Mouse (Mus musculus): ENCODE results near the gene 2810006K23Rik. TPM values are rescaled to one million over a fixed set of nuclear protein-coding genes. Genes with fewer than 3 reads are reported as not detected.
"Not testable (repeated sequence)": the region's sequence is repeated elsewhere in the genome, so short reads cannot be mapped to it uniquely, and the experiment has no call there.

2810006K23Rik gene
- polyA plus RNA-seq, 1 experiment from 2014 or later: 30.2 TPM

DNA sequence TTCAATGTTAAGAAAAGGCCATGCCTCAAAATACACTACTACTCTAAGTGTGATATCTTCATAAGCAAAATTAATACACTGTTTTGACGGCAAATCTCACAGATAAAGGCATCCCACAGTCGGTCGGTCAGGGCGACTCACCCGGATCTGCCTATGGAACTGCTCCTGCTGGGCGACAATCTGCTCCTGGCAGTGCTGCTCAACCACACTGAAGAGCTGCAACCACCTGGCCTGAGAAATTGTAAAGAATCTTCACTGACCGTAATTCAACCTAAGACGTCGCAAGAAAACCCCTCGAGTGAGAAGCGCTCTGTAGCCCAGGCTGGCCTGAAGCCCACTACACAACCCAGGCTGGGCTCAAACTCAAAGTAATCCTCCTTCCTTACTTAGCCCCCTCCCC, 11.9 kb upstream of the 2810006K23Rik start:
- Histone ChIP-seq H3K9me3 (replicated peaks) (peaks cover 10% of the 10 kb centered on the region), H3K4me1 (no peaks in the 10 kb centered on the region), H3K36me3 (peaks cover 99% of the 10 kb centered on the region), H3K27ac (replicated peaks) (no peak overlapping the region), H3K27me3 (ENCODE audit: low read depth, poor library complexity, severe bottlenecking) (no peaks in the 10 kb centered on the region; the same call in 1 of the 2 replicates), H3K4me3 (no peak overlapping the region)
- no peak for DNase-seq (ENCODE audit: low spot score)
- 94% methylated on average over 11 of the region's 11 CpGs for WGBS

- 94% methylated on average over 7 of the region's 7 CpGs for WGBS
- Histone ChIP-seq H3K9me3 (replicated peaks) (peaks cover 2% of the 10 kb centered on the region), H3K27ac (replicated peaks) (no peak overlapping the region), H3K36me3 (peaks cover 99% of the 10 kb centered on the region), H3K4me1 (no peaks in the 10 kb centered on the region), H3K4me3 (no peak overlapping the region), H3K27me3 (ENCODE audit: low read depth, poor library complexity, severe bottlenecking) (no peaks in the 10 kb centered on the region)
- DNase-seq (ENCODE audit: low spot score): no peak
These were observed 10.2 kb upstream of the 2810006K23Rik start for GRCm38 (mm10) chr5:124317648-124318047.

DNA sequence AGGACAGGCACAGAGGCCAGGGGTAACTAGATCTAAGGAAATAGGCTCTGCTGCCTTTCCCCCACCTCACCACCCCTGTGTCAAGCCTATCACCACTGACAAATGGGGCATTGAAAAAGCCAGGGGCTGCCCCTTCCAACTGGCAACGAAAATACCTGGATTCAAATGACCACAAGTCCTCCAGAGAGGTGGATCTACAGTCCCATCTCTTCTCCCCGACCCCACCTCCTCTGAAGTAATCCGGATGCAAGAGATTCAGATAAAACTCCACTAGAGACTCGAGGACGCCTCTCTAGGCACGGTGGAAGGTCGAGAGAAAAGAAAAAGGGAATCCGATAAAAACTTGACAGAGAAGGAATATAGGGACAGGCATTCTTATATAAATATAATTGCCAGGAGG, 1.1 kb upstream of the 2810006K23Rik start:
- H3K4me3 ChIP-seq: peak overlapping the region; percentile 64
- H3K27ac ChIP-seq (replicated peaks): peak overlapping the region; percentile 95
- no peaks in the 10 kb centered on the region for H3K9me3 ChIP-seq (replicated peaks)
- no peak for DNase-seq (ENCODE audit: low spot score)
- peaks cover 30% of the 10 kb centered on the region for H3K36me3 ChIP-seq
- H3K27me3 ChIP-seq (ENCODE audit: low read depth, poor library complexity, severe bottlenecking): no peaks in the 10 kb centered on the region
- WGBS: 4% methylated on average over 8 of the region's 8 CpGs
- H3K4me1 ChIP-seq: peaks cover 21% of the 10 kb centered on the region

- H3K36me3 ChIP-seq: peaks cover 1% of the 10 kb centered on the region
- no peaks in the 10 kb centered on the region for H3K27me3 ChIP-seq (ENCODE audit: low read depth, poor library complexity, severe bottlenecking)
- peaks cover 35% of the 10 kb centered on the region for H3K4me1 ChIP-seq
- H3K4me3 ChIP-seq: no peak overlapping the region
- WGBS: 89% methylated on average over 6 of the region's 6 CpGs
- H3K9me3 ChIP-seq (replicated peaks): no peaks in the 10 kb centered on the region
- H3K27ac ChIP-seq (replicated peaks): no peak overlapping the region
- DNase-seq (ENCODE audit: low spot score): no peak
These were observed 2.2 kb downstream of the 2810006K23Rik start for GRCm38 (mm10) chr5:124330086-124330485.

DNA sequence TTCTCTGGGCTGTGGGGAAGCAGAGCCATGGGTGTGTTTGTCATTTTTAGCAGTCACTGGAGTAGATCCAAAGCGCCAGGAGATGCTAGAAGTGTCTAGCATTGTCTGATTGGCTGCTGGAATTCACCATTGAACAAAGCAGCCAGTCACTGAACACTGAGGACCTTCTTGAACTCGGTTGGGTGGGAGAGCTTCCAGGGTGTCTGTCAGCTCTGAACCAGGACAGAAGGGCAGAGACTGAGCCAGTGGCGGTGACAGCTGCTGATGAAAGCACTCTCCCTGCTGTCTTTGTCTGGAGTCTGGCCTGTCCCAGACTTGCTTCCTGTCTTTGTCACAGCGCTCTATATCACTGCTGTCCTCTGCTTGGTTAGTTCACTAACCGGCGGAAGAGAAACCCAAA, 6.5 kb downstream of the 2810006K23Rik start:
- DNase-seq (ENCODE audit: low spot score): peak; percentile 38
- Histone ChIP-seq H3K9me3 (replicated peaks) (no peaks in the 10 kb centered on the region), H3K4me3 (0 out of 2 replicates have a peak overlapping the region, but pooled peaks have one; percentile 1), H3K27ac (replicated peaks) (peak overlapping the region; percentile 67), H3K36me3 (peaks cover 10% of the 10 kb centered on the region), H3K4me1 (peaks cover 27% of the 10 kb centered on the region), H3K27me3 (ENCODE audit: low read depth, poor library complexity, severe bottlenecking) (no peaks in the 10 kb centered on the region)
- 59% methylated on average over 6 of the region's 6 CpGs for WGBS

DNA sequence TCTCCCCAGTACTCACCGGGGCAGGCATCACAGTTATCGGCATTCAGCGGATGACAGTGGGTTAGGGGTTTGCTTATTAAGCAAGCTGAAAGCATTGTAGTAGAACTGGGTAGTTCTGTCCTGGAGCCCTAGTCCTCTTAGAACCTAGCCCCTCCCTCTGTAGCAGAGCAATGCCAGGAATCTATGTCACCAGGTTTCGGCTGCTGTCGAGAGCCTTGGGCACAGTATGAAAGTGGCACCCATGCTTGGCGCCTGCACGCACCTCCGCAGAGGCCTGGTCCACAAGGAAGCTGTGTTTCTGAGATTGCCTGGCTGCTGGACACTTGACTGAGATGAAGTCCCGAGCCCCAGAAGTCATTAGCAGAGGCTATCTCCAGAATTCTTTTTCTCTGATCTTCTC, 9.2 kb downstream of the 2810006K23Rik start:
- no peak for DNase-seq (ENCODE audit: low spot score)
- H3K27ac ChIP-seq (replicated peaks): peak overlapping the region; percentile 28; the same call in 1 of the 2 replicates
- no peaks in the 10 kb centered on the region for H3K27me3 ChIP-seq (ENCODE audit: low read depth, poor library complexity, severe bottlenecking)
- 90% methylated on average over 9 of the region's 9 CpGs for WGBS
- no peak overlapping the region for H3K4me3 ChIP-seq
- H3K36me3 ChIP-seq: peaks cover 29% of the 10 kb centered on the region
- no peaks in the 10 kb centered on the region for H3K9me3 ChIP-seq (replicated peaks)
- peaks cover 27% of the 10 kb centered on the region for H3K4me1 ChIP-seq

DNA sequence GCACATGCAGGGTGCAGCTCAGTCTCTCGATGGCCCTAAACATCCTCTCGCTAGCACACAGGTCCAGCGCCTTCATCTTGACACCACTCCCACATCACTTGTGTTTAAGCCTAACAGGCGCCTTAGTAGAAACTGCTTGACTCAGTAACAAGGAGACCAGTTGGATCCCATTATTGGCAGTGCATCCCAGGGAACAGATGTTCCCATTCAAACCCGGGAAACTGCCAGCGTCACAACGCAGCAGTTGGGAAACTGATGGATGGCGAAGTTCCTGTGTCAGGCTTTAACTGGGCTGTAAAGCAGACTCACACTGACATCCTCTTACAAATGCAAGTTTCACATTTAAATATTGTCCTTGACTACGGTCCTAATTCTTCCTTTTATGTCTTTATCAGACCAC, 10.0 kb downstream of the 2810006K23Rik start:
- DNase-seq (ENCODE audit: low spot score): no peak
- no peak overlapping the region for H3K27ac ChIP-seq (replicated peaks)
- H3K36me3 ChIP-seq: peaks cover 29% of the 10 kb centered on the region
- H3K9me3 ChIP-seq (replicated peaks): no peaks in the 10 kb centered on the region
- H3K4me1 ChIP-seq: peaks cover 27% of the 10 kb centered on the region
- no peak overlapping the region for H3K4me3 ChIP-seq
- WGBS: 82% methylated on average over 9 of the region's 9 CpGs
- H3K27me3 ChIP-seq (ENCODE audit: low read depth, poor library complexity, severe bottlenecking): no peaks in the 10 kb centered on the region

- Histone ChIP-seq H3K4me1 (peaks cover 23% of the 10 kb centered on the region), H3K9me3 (replicated peaks) (no peaks in the 10 kb centered on the region), H3K27me3 (ENCODE audit: low read depth, poor library complexity, severe bottlenecking) (no peaks in the 10 kb centered on the region), H3K4me3 (no peak overlapping the region), H3K36me3 (peaks cover 36% of the 10 kb centered on the region), H3K27ac (replicated peaks) (0 out of 2 replicates have a peak overlapping the region, but pooled peaks have one; percentile 46)
- DNase-seq (ENCODE audit: low spot score): no peak
- 89% methylated on average over 8 of the region's 8 CpGs for WGBS
These were observed 10.9 kb downstream of the 2810006K23Rik start for GRCm38 (mm10) chr5:124338791-124339190.

DNA sequence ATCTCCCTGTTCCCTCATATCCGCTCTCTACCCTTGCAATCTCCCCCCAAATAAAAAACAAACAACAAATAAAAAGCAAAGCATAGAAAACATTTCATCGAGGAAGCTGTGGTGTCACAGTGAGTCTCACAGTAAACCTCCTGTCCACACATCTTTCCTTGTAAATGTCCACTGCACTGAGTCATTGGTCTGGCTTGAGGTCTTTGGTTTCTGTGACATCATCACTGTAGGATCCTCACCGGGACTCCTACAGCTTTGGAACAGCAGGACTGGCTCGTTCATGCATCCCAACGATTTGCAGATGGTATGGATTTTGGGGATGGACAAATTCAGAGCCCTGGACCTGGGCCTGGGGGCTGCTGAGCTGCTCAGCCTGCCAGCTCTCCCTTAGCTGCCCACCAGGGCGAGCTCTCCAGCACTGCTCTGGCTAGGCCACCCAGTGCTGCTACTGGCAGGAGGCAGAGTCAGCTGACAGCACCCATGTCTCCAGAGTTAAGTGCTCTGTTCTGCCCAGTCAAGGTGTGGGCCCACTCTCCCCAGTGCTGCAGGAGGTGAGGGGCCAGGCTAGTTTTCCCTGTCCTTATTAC, 14.0 kb downstream of the 2810006K23Rik start:
- H3K4me3 ChIP-seq; H3K27ac ChIP-seq (replicated peaks); H3K27me3 ChIP-seq (ENCODE audit: low read depth, poor library complexity, severe bottlenecking); H3K9me3 ChIP-seq (replicated peaks); DNase-seq (ENCODE audit: low spot score): not testable (repeated sequence)
- WGBS: 81% methylated on average over 6 of the region's 6 CpGs
- H3K4me1 ChIP-seq: peaks cover 12% of the 10 kb centered on the region
- peaks cover 62% of the 10 kb centered on the region for H3K36me3 ChIP-seq

DNA sequence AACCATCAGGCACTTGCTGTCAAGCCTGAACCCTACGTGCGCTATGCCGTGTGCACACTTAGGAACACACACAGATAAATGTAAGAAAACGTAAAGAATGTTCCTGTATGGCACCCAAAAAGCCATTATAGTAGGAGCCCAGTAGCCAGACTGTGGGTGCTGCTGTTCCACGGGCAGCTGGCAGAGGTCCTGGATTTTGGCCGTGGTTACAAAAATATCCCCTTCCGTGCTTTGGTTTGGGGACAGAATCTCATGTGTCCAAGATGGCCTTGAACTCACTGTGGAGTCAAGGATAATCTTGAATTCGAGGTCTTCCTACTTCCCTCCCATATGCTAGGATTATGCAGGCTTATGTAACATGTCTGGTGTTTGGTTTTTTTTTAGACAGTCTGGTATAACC, 15.0 kb downstream of the 2810006K23Rik start:
- H3K36me3 ChIP-seq: peaks cover 71% of the 10 kb centered on the region
- no peak overlapping the region for H3K27ac ChIP-seq (replicated peaks)
- H3K27me3 ChIP-seq (ENCODE audit: low read depth, poor library complexity, severe bottlenecking): no peaks in the 10 kb centered on the region
- no peak overlapping the region for H3K4me3 ChIP-seq
- H3K4me1 ChIP-seq: 0 out of 2 replicates have a peak, but pooled peaks cover 7% of the 10 kb centered on the region
- no peaks in the 10 kb centered on the region for H3K9me3 ChIP-seq (replicated peaks)
- no peak for DNase-seq (ENCODE audit: low spot score)
- WGBS: 90% methylated on average over 8 of the region's 8 CpGs

DNA sequence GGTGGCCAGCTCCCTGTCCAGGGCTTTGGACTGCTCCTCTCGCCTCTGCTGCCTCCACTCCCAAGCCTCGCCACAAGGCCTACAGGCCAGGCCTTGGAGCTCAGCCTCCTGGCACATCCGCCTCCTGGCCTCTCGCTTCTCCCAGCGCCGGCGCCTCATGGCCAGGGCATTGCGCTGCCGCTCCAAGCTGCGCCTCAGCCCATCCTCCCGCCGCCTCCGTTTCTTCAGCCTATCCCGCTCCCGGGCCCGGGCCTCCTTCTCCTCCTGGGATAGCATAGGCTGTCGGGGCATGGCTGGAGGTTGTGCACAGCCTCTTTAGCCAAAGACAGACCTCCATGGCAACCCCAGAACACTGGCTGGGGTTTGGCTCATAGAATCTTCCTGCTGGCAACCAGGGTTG, 21.3 kb downstream of the 2810006K23Rik start:
- Histone ChIP-seq H3K4me3 (peak overlapping the region; percentile 17), H3K27ac (replicated peaks) (peak overlapping the region; percentile 100; the same call in 1 of the 2 replicates), H3K27me3 (ENCODE audit: low read depth, poor library complexity, severe bottlenecking) (no peaks in the 10 kb centered on the region), H3K4me1 (peaks cover 34% of the 10 kb centered on the region), H3K9me3 (replicated peaks) (no peaks in the 10 kb centered on the region), H3K36me3 (peaks cover 69% of the 10 kb centered on the region)
- no peak for DNase-seq (ENCODE audit: low spot score)
- 95% methylated on average over 17 of the region's 17 CpGs for WGBS

DNA sequence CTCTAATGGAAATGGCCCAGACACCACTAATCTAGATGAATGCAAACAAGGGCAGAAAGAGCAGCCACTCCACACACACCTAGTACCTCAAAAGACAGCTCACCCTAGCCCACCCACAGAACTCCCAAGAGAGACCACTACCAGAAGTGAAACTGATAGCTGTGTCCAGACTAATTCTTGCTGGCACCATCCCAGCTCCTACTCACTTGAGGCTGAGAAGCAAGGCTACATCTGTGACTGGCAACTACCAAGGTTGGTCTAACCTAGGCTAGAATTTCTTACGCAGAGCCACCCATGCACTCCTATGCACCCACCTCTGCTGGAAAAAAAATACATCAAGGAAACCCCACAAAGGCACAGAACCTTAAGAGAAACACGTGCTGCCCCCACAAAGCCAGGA, 22.5 kb downstream of the 2810006K23Rik start:
- peak overlapping the region; percentile 99 for H3K4me3 ChIP-seq
- no peak for DNase-seq (ENCODE audit: low spot score)
- H3K27me3 ChIP-seq (ENCODE audit: low read depth, poor library complexity, severe bottlenecking): no peaks in the 10 kb centered on the region
- 83% methylated on average over 2 of the region's 2 CpGs for WGBS
- H3K27ac ChIP-seq (replicated peaks): peak overlapping the region; percentile 100
- H3K36me3 ChIP-seq: peaks cover 58% of the 10 kb centered on the region
- H3K4me1 ChIP-seq: peaks cover 37% of the 10 kb centered on the region
- no peaks in the 10 kb centered on the region for H3K9me3 ChIP-seq (replicated peaks)

DNA sequence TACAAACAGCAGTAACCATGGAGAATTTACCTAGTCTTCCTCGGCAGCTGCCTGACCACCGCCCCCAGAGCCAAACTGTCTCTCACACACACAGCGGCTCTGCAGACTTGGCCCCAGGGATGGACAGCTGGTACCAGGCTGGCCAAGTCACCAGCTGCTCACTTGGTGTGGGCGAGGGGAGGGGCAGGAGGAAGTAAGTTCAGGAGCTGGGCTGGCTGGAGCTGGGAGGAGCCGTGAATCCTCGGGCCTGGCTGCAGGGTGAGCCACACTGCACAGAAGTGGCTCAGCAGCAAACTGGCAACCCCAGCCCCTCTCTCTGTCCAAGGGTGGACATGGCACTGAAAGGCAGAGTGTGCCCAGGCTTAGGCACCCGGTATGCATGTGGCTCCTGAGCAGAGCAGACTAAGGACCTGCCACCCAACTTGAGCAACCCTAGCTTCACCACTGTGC, 23.2 kb downstream of the 2810006K23Rik start:
- peaks cover 55% of the 10 kb centered on the region for H3K36me3 ChIP-seq
- peaks cover 41% of the 10 kb centered on the region for H3K4me1 ChIP-seq
- H3K9me3 ChIP-seq (replicated peaks): no peaks in the 10 kb centered on the region
- DNase-seq (ENCODE audit: low spot score): peak; percentile 74
- WGBS: 34% methylated on average over 7 of the region's 7 CpGs
- peak overlapping the region; percentile 100 for H3K27ac ChIP-seq (replicated peaks)
- H3K4me3 ChIP-seq: peak overlapping the region; percentile 99
- H3K27me3 ChIP-seq (ENCODE audit: low read depth, poor library complexity, severe bottlenecking): no peaks in the 10 kb centered on the region
